Mouse (Mus musculus) mature B cell (primary cell): Measurements from ENCODE around the gene Msrb1.
"Not testable (repeated sequence)": the region's sequence is repeated elsewhere in the genome, so short reads cannot be mapped to it uniquely, and the experiment has no call there.

Experiments
- in situ Hi-C: fragments of 300-500 bp; cut with MboI; formaldehyde crosslinking; loops from 2 replicates; pipeline ENCODE4 v1.14.3; 2019

The Msrb1 gene

GRCm38 (mm10) chr17:24736330-24737051, at the start of gene Msrb1:
Gene Msrb1 (plus strand): TSS chr17:24736642.
- in situ Hi-C loops = no loop called here

DNA sequence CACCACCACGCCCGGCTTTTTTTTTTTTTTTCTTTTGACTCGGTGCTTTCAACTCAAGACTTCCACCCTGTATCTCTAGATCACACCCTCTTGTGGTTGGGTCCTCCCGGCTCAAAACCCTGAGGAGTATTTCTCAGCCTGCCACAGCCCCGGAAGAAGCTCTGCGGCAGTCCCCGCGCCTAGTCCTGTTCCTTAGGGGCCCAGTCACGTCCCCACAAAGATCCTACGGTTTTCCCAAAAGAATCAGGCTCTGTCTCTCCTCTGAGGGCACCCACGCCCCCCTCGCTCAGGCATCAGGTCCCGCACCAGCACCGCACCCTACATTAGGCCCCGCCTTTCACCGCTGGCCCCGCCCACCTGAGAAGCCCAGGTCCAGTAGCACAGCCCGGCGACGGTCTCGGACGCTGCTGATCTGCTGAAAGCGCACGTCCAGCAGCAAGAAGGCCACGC, 49.3 kb upstream of the Msrb1 start:
- in situ Hi-C loops = no loop called here

DNA sequence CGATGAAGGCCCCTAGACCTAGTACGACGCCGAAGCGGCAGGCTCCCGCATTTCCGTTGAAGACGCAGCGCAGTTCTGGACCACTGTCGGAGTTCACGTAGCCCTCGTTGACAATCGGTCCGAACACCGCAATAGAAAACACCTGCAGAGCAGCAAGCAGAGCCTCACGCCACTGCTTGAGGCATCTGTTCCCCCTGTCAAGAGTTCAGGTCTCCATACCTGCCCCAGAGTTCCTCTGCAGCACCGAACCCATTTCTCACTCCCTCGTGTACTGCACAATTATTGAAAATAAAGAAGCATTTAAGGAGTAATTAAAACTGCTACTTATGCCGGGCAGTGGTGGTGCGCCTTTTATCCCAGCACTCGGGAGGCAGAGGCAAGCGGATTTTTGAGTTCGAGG, 48.8 kb upstream of the Msrb1 start:
- in situ Hi-C loops = no loop called here

DNA sequence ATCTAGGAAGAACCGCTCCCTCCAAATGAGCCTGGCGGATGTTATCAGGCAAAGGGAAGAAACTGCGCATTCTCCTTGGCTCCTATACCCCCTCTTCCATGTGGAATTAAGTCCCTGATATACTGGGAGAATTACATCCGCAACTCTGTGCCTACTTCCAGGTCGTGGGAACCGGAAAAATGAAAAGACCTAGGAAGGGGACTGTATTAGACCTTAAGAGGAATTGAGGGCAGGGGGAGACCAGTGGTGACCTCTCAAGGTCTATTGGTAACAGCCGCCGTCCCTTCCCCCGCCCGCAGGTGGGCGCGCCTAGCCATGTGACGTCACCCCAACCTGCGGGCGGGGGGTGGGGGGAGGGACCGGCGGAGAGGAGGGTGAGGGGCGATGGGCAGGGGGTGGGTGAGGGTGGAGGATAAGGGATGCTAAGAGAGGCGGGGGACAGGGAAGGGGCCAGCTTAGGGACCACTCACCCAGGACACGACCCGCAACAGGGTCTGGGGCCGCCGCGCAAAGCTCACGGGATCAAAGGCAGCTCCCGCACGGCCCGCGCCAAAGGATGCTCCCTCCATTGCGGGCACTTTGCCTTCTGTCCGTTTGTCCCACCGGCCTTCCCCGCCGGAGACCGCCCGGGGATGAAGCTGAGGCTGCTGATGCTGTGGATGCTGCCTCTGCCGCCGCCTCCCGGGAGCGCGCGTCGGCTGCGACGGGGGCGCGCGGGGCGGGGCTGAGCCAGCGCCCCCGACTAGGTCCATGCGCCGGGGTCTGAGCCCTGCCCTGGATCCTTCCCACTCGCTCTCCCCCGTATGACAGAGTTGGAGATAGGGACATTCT, 47.0 kb upstream of the Msrb1 start, which contains the start of gene Syngr3:
Gene Syngr3, minus strand, starts transcription at position 705 of the 831 bp plus-strand sequence.
- in situ Hi-C loops = no loop called here

DNA sequence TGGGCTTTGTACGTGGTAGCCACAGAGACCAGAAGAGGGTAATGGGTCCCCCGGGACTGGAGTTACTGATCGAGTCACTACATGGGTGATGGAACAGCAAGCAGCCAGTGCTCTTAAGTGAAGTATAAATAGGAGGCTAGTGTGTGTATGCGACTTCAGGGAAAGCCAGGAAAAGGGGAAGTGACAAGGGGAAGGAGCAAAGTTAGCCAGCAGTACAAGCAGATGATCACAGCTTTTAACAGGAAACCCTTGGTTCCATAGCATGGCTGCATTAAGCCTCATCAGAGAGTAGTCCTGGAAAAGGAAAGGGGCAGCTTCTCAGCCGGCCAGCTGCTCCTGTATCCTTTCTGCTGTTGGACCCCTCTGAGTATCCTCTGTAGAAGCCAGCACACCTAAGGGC, 44.1 kb upstream of the Msrb1 start:
- in situ Hi-C loops = no loop called here

DNA sequence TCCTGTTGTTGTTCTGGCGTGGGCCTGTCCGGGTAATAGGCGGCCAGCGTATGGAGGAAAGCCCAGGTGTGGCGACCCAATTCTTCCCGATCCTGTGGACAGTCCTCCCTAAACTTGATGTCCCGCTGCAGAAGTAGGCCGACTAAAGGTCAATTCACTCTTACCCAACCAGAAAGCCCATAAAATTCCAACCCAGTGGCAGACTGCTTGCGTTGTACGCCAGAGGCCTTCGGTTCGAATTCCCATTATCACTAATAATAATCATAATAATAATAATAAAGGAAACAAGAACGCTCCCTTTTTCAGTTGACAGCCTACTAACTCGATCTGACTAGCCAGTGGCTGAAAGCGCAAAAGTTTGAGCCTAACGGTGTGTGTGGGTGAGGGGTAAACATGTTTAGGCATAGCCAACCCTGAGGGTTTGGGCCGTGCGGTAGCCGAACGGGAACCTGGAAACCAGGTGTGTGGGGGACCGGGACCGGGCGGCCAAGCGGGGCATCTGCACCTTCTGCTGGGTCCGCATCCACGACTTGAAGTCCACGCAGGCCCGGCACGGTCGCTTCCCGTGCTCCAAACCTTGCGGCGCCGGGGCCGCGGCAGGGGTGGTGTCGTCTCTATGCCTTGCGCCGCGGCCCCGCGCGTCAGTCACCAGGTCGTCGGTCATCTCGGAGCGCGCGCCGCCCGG, 41.0 kb upstream of the Msrb1 start:
- in situ Hi-C loops = no loop called here

DNA sequence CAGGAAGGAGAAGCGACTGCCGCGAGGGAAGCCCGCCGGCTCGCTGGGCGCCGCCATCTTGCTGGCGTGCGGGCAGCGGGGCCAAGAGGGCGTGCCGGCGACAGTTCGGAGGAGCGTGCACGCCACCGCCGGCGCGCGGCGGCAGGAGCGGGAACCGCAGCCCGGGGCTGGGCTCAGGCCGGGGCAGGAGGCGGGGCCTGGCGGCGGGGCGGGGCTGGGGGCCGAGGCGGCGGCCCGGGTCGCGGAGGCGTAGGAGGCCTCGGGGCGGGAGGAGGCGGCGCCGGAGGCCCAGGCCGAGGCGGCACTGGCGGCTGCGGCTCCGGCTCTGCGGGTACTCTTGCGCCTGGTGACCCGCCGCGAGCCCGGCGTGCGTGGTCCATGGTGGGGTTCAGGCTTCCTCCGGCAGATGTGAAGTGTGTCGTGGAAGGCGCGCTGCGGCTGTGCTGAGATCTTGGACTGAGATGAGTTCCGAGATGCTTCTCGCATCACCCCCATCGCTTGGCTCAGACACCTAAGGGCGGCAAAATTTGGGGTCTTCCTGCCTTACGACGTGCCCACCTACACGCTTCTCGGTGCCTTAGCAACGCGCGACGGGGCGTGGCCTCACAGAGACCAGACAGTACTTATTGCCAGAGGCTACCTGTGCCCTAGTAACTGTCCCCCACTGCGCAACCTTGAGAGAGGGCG, 40.3 kb upstream of the Msrb1 start, which contains the start of the genes Gfer and Noxo1:
Gene Gfer, minus strand, starts transcription at position 146 of the 687 bp plus-strand sequence.
Gene Noxo1, plus strand, starts transcription at position 224 of the 687 bp plus-strand sequence.
- in situ Hi-C loops = no loop called here

GRCm38 (mm10) chr17:24697985-24698384, 38.5 kb upstream of the Msrb1 start:
- in situ Hi-C loops = no loop called here

DNA sequence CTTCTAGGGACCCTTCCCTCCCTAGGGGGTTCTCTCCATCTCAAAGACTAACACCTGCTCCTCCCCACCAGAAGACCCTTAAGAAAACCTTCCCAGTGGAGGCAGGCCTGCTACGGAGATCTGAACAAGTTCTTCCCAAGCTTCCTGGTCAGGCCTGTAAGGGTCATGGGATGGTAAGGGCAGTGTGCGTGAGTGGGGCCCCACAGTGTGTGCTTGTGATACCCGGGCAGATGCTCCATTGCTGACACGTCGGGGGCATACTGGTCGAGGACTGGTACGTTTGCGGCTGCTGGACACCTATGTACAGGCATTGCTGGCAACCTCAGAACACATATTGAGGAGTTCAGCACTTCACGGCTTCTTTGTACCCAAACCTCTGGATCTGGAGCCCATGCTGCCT, 37.7 kb upstream of the Msrb1 start:
- in situ Hi-C loops = no loop called here

- in situ Hi-C loops = no loop called here
These were observed 37.0 kb upstream of the Msrb1 start for GRCm38 (mm10) chr17:24699473-24699872.

DNA sequence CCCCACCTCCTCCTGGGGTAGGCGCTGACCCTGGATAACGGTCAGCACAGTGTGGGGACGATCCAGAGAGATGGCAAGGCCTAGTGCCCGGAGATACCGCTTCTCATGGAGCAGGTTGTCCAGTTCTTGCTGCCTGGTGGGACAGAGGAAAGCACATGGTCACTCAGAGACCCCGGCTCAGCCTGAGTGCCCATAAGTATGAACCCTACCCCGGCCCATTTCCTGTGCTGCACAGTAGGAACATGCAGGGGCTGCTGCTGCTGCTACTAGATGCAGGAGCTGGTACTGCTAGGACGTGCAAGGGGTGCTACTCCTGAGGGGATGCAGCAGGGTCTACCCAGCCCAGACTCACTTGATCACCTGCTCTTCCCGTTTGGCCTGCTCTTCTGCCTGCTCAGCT, 35.2 kb upstream of the Msrb1 start:
- in situ Hi-C loops = no loop called here

- in situ Hi-C loops = no loop called here
These were observed 30.6 kb upstream of the Msrb1 start for GRCm38 (mm10) chr17:24705821-24706220.

- in situ Hi-C loops = no loop called here
These were observed 29.3 kb upstream of the Msrb1 start, which contains the start of gene Tbl3 for GRCm38 (mm10) chr17:24706982-24707800. Gene Tbl3 (minus strand): TSS chr17:24707660.

GRCm38 (mm10) chr17:24707801-24708425, 28.5 kb upstream of the Msrb1 start:
- in situ Hi-C loops = no loop called here

DNA sequence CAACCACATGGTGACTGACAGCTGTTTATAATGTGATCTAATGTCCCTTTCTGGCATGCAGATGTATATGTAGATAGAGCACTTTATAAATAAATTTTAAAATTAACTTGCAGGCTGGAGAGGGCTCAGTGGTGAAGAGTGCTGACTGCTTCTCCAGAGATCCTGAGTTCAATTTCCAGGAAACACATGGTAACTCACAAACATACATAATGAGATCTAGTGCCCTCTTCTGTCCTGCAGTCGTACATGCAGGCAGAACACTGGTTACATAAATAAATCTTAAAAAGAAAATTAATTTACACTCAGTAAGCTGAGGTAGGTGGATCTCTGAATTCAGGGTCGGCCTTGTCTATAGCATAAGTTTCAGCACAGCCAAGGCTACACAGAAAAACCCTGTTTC, 27.8 kb upstream of the Msrb1 start:
- in situ Hi-C loops = no loop called here

- in situ Hi-C loops = no loop called here
These were observed 20.9 kb upstream of the Msrb1 start for GRCm38 (mm10) chr17:24715556-24715955.

DNA sequence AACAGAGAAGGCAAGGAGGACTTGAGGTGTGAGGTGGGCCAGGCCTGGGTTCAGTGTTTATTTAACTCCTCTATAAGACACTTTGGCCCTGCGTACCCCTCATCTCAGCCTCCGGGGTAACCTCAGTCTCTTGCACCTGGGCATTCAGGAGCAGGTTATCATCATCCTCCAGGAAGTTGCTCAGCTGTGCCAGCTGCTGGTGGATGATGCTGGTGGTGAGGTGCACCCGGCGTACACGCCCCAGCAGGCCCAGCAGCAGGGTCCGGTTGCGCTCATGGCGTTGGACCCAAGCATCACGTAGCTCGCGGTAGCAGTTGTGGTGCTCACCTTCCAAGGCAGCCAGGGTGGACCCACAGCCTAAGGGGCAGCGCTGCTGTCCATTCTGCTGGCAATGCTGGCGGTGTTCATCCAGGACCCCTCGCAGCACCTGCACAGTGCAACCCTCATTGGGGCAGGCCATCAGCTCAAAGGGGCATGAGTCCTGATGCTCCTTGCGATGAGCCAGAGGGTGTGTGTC, 20.2 kb upstream of the Msrb1 start:
- in situ Hi-C loops = no loop called here

GRCm38 (mm10) chr17:24717943-24718342, 18.5 kb upstream of the Msrb1 start, which contains the start of the genes Rnf151 and Rps2:
Gene Rnf151 (minus strand): TSS chr17:24718063.
Gene Rps2 (plus strand): TSS chr17:24718116.
- in situ Hi-C loops = no loop called here

DNA sequence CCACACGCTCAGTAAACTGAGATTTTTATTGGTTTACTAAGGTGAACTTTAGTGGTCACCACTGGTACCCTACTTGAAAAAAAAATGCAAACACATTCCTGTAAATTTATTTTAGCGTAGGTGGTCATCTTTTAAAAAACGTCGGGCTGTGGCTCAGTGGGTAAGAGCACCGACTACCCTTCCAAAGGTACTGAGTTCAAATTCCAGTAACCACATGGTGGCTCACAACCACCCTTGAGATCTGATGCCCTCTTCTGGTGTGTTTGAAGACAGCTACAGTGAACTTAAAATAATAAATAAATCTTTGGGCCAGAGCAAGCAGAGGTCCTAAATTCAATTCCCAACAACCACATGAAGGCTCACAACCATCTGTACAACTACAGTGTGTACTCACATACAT, 17.5 kb upstream of the Msrb1 start:
- in situ Hi-C loops = not testable (repeated sequence)
